Mouse (Mus musculus): ENCODE data around the gene Tmed2.

DNA sequence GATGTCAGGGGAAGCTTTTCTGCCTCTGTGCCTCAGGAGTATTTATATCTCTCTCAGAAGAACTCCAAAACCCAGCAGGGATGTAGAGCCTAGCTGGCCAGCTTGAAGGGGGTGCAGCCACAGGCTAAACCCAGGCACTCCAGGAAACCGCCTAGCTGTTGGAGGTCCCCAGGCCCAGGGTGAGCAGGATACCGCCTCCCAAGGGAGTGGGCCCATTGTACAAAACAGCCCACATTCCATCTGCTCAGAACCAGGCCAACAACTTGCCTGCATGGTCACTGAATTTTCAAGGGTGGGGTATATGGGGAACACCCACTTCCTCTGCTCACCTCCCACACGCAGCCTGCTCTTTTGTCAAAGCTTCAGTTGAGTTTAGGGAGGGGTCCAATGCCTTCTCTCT lies 39.9 kb upstream of the Tmed2 start:
- TF ChIP-seq CTCF (IDR thresholded peaks at IDR 0.05; ENCODE audit: borderline replicate concordance, insufficient read depth, low read depth, low read length) (no peak), POLR2A (IDR thresholded peaks at IDR 0.05; ENCODE audit: borderline replicate concordance, insufficient read depth, low read length) (no peak)

Measured in cerebellum, adult 2 months (tissue).